Mouse (Mus musculus) monocyte, adult 5-6 weeks (primary cell): ENCODE results near the gene Canx. TPM values are rescaled to one million over a fixed set of nuclear protein-coding genes. Genes with fewer than 3 reads are reported as not detected.

ENCODE experiments used
- ATAC-seq: fragments of 153-309, 156-312 bp; replicated peaks from 2 replicates; pipeline ENCODE4 v1.8.0; 2017; ENCODE audit warnings: mild to moderate bottlenecking; ENCODE audit not compliant: low TSS enrichment, insufficient number of reproducible peaks, severe bottlenecking, poor library complexity, low FRiP score
- total RNA-seq: library from RNA; stranded (forward); fragments of 200-1000, 200-491, 200-594 nt; gene quantifications from 3 replicates; pipeline ENCODE4 v1.2.3, GENCODE M21; 2017

Gene Canx
- total RNA-seq, 1 experiment from 2014 or later, result 517 TPM

- no peak for ATAC-seq
Measured at GRCm38 (mm10) chr11:50285696-50286095, 39.8 kb downstream of the Canx start.

GRCm38 (mm10) chr11:50285263-50285662, 40.2 kb downstream of the Canx start:
- 0 out of 2 replicates have a peak, but pooled peaks have one; percentile 53 for ATAC-seq

- no peak for ATAC-seq
Measured at GRCm38 (mm10) chr11:50280053-50280452, 45.4 kb downstream of the Canx start.

- ATAC-seq, result no peak
Measured at GRCm38 (mm10) chr11:50279005-50279404, 46.5 kb downstream of the Canx start.

GRCm38 (mm10) chr11:50277706-50278105, 47.8 kb downstream of the Canx start:
- ATAC-seq, result no peak

- ATAC-seq, result no peak
Measured at GRCm38 (mm10) chr11:50277025-50277424, 48.4 kb downstream of the Canx start.

GRCm38 (mm10) chr11:50275568-50276151, 49.8 kb downstream of the Canx start:
- ATAC-seq, result peak; percentile 87

- no peak for ATAC-seq
Measured at GRCm38 (mm10) chr11:50275077-50275476, 50.4 kb downstream of the Canx start.

- no peak for ATAC-seq
Measured at GRCm38 (mm10) chr11:50272819-50273218, 52.7 kb downstream of the Canx start.

- no peak for ATAC-seq
Measured at GRCm38 (mm10) chr11:50269885-50270284, 55.6 kb downstream of the Canx start.

GRCm38 (mm10) chr11:50269163-50269562, 56.3 kb downstream of the Canx start:
- 0 out of 2 replicates have a peak, but pooled peaks have one; percentile 41 for ATAC-seq

GRCm38 (mm10) chr11:50266997-50267396, 58.5 kb downstream of the Canx start:
- no peak for ATAC-seq

- ATAC-seq, result no peak
Measured at GRCm38 (mm10) chr11:50265931-50266330, 59.5 kb downstream of the Canx start.

- ATAC-seq, result no peak
Measured at GRCm38 (mm10) chr11:50263198-50263597, 62.3 kb downstream of the Canx start.

GRCm38 (mm10) chr11:50262020-50262419, 63.5 kb downstream of the Canx start:
- no peak for ATAC-seq

GRCm38 (mm10) chr11:50258310-50258709, 67.2 kb downstream of the Canx start:
- ATAC-seq, result no peak

- ATAC-seq, result no peak
Measured at GRCm38 (mm10) chr11:50256615-50257014, 68.9 kb downstream of the Canx start.

- ATAC-seq, result no peak
Measured at GRCm38 (mm10) chr11:50254010-50254580, 71.4 kb downstream of the Canx start.

- ATAC-seq, result no peak
Measured at GRCm38 (mm10) chr11:50253393-50253792, 72.1 kb downstream of the Canx start.

- ATAC-seq, result no peak
Measured at GRCm38 (mm10) chr11:50252684-50253265, 72.7 kb downstream of the Canx start.
